Mouse (Mus musculus) thymus, adult 2 months (tissue): ENCODE measurements around the gene Rab26.

ENCODE experiments used
- CTCF ChIP-seq: fragments of 200-500 bp; IDR thresholded peaks from 2 replicates; pipeline ENCODE4 v1.5.1; 2012; ENCODE audit warnings: mild to moderate bottlenecking, control low read depth, low read length, moderate library complexity, borderline replicate concordance; ENCODE audit not compliant: control insufficient read depth, poor library complexity, insufficient read depth; ENCODE audit errors: extremely low read depth
- POLR2A ChIP-seq: fragments of 200-500 bp; IDR thresholded peaks from 2 replicates; pipeline ENCODE4 v1.6.1; 2012; ENCODE audit warnings: mild to moderate bottlenecking, low read length, control low read depth, moderate library complexity; ENCODE audit not compliant: control insufficient read depth, poor library complexity, insufficient read depth; ENCODE audit errors: extremely low read depth

DNA sequence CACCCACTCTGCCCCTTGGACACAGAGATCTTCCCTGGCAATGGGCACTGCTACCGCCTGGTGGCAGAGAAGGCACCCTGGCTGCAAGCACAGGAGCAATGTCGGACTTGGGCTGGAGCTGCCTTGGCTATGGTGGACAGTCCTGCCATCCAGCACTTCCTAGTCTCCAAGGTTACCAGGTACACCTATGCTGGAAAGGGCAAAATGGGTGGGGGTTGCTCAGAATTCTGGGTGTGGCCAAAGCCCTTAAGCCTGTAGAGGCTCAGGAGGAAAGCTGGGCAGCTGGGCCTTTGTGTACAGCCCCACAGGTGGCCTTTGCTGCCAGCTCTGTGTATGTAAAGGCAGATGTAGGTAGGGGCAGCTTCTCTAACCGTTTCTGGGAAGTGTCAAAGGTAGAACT lies 31.8 kb upstream of the Rab26 start:
- TF ChIP-seq CTCF (no peak), POLR2A (no peak)
